Mouse (Mus musculus) right cerebral cortex, postnatal 10 days (tissue): Measurements from ENCODE around the gene Bscl2.

Experiments
- DNase-seq, 2 experiments: peaks; one replicate each; pipeline ENCODE4 v3.0.0; 2021; ENCODE audit warnings: low spot score in 2 of 2

Gene Bscl2

DNA sequence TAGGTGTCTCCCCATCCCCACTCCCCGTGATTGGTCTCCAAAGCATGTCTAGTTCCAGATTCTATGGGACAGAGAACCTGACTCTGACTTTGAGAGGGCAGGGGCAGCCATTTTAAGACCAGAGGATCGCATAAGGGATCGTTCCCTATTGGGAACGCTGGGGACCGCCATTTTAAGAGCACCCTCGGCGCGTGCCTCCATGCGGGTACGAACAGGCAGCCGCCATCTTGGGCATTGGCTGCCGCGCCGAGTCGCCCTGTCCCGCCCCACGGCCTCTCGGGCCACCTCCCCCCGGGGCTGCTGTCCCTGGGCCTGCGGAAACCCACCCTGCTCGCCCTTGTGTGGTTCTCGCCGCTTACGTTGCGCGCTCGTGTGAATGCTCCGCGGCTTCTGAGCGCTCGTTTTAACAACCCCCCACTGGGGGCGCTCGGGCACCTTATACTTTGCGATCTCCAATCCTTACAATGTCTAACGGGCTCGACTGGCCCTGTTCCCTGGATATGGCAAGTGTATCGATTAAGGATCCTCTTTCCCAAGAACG lies at the start of gene Bscl2:
Bscl2 (plus strand) TSS at position 217 of the 541 bp plus-strand sequence.
- DNase-seq, result peak; percentile 92 to 93

DNA sequence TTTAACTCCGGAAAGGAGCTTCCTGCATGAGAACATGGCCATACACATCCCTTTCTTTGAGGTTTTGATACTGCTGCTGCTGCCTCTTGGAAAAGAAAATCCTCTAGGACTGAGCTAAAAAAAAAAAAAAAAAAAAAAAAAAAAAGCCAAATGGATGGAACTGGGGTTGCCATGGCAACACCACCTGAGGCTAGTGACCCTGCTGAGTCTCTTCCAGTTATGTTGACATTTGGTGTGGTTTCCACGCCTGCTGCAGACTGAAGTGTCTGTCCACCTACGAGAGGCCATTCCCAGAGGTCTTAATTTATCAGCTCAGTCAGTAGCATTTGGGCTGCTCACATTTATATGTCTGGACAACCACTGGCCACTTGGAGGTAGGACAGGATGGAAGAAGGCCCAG lies 48.7 kb upstream of the Bscl2 start:
- no peak for DNase-seq

DNA sequence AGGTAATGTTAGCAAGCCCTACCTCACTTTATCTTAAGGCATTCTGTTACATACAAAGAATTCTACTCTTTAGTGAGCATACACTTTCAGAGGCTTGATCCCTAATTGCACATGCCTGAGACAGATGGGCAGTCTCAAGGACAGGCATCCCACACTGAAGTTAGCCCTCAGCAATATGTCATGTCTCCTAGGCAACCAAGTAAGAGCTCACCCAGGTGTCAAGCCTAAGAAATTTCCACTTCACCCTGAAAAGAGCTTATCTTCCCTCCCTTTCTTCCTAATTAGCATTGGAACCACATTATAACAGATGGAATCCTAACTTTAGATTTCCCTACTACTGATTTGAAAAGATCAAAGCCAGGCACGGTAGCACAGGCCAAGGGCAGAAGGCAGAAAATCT lies 48.1 kb upstream of the Bscl2 start:
- no peak for DNase-seq

DNA sequence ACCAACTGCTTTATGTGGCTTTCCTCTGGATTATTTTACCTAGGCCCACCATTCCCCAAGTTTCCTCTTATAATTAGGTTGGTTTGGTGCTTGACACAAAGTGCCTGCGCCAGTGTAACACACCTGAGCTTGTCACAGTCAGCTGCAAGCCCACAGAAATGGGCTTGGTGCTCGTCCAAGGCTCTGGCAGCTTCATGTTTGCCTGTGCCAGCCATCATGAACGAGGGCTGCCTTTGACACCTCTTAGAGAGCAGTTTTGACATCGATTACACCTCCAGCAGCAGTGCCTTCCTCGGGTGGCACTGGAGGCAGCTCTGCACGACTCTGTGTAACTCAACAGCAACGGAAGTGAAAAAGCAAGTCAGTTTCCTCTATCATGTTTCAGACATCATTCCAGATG lies 47.1 kb upstream of the Bscl2 start:
- DNase-seq, result peak in 1 of 2 experiments; percentile 59

DNA sequence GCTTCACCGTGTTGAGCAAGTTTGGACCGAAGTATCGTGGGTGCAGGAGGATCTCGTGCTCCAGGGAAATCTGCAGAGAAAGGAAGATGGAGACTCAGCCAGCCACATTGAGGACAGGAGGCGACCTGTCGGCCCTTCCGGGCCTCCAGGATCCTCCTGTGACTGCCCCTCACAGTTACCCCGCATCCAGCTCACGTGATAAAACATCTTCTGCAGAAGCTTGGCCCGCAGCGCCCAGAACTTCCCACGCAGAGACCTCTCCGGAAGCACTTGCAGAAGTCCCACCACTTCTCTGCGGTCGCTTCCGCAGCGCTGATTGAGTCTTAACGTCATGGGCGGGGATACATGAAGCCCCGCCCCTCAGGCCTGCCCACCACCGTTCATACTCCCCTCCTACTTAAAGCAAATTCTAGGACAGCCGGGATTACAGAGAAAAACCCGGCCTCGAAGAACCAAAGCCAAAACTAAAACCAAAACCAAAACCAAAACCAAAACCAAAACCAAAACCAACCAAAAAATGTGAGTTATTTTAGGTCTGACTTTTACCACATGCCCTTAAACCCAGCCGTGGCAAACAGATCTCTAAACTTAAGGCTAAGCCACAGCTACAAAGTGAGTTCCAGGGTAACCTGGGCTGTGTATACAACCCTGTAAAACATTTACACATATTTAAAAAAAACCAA lies 38.9 kb upstream of the Bscl2 start, which contains the start of gene Polr2g:
Polr2g (minus strand) TSS at position 314 of the 683 bp plus-strand sequence.
- peak; percentile 95 to 96 for DNase-seq

DNA sequence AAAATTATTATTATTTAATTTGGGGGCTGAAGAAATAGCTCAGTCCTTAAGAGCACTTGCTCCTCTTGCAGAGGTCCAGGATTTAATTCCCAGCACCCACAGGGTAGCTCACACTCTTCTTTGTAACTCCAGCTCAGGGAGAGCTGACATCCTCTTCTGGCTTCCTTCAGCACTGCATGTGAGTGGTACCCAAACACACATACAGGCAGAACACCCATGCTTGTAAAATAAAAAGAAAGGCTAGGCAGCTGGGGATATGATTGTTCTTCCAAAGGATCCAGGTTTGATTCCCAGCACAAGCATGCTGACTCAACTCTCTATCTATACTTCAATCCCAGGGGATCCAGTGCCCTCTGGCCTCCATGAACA lies 38.3 kb upstream of the Bscl2 start:
- DNase-seq, result no peak

DNA sequence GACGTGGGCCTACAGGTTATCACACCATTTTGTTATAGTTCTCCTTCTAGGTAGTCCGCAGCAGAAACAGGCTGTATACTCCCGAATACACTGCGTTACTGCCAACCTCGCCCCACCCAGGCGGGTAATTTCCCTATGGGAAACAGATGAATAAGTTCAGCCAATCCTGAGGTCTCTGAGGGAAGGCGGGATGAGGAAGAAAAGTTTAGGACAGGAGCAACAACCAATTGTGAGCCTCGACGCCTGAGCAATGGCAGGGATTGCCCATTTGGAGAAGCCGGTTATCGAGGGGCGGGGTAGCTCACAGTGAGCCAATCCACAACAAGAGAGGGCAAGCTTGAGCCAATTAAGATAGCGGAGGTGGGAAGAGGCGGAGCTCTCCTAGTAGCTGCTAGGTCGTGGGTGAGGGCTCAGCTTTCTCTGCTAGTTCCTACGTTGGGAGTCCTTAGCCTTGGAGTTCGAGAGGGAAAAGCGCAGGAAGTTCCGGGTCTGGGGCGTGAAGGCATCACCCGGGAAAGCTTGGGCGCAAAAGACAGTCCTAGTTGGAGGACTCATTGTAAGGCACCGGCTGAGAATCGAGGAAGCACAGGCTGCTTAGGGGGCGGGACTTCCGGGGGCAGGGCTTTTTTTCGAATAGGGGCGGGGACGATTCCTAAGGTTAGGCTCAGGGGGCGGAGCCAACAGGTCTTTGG lies 35.0 kb upstream of the Bscl2 start, which contains the start of gene Zbtb3:
Zbtb3 (plus strand) TSS at position 426 of the 692 bp plus-strand sequence.
- peak; percentile 97 to 99 for DNase-seq

DNA sequence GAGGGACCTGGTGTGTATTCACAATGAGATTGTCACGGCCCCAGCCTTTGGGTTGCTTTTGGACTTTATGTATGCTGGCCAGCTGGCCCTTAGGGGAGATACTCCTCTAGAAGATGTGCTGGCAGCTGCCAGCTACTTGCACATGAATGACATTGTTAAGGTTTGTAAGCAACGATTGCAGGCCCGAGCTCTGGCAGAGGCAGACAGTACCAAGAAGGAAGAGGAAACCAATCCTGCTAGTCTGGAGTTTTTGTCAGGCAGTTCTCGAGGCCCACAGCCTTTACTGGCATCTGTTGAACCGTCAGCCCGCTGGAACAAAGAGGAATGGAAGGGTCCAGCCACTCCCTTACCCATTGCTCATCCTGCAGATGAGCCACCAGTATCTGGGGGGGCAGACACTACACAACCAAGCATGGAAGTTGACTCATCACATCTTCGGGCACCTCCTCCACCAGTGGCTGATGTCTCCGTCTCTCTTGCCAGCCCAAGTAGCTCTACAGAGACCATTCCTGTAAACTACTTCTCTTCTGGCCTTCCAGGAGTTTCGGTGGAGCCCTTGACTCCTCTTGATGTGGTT lies 34.0 kb upstream of the Bscl2 start:
- DNase-seq, result no peak

DNA sequence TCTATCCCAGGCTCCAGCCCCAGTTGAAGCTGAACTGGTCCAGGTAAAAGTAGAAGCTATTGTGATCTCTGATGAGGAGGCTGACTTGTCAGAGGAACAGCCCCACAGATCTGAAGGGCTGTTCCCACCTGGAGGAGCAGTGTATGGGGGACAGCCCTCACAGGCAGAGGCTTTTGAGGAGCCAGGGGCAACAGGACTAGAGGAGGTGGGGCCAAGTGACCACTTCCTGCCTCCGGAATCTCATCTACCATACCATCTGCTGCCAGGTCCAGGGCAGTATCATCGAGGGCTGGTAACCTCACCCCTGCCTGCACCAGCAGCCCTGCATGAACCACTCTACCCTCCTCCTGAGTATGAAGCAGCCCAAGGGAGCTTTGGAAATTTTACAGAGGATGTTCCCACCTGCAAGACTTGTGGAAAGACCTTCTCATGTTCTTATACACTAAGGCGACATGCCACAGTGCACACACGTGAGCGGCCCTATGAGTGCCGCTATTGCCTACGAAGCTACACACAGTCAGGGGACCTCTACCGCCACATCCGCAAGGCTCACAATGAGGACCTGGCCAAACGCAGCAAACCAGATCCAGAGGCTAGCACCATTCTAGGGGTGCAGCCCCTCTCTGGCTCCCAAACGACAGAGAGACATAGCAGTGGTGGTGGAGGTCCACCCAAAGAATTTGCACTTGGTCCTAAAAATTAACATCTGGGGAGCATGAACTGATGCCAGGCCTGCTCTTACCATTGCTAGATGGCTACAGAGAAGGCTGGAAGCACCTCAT lies 33.2 kb upstream of the Bscl2 start:
- no peak for DNase-seq

DNA sequence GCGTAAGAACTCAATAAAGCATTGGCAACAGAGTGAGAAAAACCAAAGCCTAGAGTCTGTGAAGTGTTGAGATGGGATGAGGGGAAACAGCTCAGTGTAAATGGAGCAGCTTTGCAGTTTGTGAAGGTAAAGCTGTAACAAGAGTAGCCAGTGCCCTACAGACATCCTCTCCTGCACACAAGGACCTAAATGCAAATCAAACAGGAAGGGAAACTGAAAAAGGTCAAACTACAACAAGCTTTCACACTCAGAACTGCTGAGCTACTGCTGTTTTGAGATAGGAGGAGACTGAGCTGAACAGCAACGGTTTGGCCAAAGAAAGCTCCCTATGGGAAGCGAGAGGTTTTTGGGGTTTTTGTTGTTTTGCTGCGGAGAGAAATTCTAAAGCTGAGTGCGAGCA lies 30.5 kb upstream of the Bscl2 start:
- DNase-seq, result no peak

DNA sequence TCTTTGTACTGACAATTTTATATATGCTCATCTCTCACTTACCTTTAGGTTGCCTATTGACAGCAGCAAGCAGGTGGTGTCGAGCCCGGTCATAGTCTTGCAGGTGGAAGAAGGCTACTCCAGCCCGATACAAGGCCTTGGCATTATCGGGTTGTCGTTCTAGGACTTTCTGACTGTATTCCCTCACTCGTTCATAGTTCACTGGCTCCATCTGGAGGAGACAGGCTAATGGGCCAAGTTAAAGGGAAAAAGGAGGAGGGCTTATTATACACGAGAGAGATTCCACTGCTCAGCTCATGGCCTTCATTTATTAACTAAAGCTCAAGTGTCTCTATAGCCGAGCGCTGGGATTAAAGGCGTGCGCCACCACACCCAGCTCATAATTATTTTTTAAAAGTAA lies 21.5 kb upstream of the Bscl2 start:
- no peak for DNase-seq

DNA sequence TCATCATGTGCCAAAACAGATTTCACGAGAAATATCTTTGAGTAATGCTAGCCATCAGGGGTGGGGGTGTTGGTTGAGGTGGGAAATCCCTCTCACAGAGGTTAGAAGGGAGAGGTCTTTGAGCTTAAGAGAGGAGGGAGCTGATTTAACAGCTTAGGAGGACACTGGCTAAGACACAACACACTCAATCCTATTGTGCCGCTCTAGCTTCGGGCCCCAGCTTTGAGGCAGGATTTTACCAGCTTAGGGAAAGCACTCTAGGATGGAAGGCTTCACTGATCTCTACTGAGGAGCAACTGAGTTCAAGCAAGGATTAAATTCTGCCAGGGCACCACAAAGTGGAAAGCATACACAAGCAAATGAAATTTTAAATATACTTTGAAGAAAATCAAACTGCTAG lies 20.3 kb upstream of the Bscl2 start:
- no peak for DNase-seq

DNA sequence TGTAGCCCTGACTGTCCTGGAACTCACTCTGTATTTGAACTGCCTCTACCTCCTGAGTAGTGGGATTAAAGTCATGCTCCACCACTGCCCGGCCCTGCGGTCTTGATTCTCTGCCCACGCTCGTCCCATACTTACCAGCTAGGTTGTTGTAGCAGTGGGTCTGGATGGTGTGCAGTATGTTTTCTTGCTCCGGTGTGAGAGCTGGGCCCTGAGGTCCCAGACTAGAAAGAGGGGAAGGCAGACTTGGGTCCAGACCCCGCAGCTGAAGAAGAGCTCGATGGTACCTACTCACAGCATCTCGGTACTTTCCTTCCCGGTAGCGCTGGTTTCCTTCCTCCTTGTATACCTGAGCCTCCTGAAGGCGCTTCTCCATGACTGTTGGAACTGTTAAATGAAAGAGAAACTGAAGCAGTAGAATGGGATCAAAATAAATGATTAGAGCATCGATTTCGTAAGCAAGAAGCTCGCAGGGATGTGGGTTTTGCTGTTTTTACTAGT lies 18.9 kb upstream of the Bscl2 start:
- DNase-seq, result no peak

DNA sequence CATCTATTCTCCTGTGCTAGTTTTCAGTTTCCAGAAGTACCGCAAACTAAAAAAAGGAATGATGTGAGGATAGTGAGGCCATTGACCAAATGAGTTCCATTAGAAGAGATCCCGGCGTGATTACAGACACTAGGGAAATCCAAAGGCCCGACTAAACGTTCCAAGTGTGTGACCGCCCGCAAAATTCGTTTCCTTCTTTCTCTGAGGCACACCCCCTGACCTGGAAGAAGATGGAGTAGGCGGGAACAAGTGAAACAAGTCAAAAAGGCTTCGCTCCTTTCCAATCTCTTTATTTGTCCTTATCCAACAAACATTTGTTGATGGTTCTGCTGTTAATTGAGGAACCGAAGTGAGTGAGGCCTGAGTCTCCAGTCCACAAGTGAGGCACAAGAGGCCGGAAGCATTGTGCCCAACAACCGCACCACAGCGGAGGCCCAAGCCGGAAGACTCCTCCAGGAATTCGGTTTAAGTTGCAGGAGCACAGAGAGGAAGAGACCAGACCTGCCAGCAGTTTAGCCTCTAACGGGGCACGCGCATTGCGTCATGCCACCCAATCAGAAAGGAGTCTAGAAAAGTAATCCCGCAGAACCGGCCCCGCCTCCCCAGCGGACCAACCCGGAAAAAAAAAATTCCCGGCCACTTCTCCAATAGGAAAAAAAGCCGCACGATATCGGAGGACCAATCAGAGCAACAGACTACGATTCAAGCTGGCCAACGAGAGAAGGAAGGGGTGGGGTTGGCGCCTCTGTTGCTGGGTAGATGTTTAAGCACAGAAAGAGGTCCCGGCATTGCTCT lies 18.3 kb upstream of the Bscl2 start, which contains the start of gene Ttc9c:
Ttc9c (minus strand) TSS at position 533 of the 795 bp plus-strand sequence.
- DNase-seq, result peak; percentile 98 to 99

DNA sequence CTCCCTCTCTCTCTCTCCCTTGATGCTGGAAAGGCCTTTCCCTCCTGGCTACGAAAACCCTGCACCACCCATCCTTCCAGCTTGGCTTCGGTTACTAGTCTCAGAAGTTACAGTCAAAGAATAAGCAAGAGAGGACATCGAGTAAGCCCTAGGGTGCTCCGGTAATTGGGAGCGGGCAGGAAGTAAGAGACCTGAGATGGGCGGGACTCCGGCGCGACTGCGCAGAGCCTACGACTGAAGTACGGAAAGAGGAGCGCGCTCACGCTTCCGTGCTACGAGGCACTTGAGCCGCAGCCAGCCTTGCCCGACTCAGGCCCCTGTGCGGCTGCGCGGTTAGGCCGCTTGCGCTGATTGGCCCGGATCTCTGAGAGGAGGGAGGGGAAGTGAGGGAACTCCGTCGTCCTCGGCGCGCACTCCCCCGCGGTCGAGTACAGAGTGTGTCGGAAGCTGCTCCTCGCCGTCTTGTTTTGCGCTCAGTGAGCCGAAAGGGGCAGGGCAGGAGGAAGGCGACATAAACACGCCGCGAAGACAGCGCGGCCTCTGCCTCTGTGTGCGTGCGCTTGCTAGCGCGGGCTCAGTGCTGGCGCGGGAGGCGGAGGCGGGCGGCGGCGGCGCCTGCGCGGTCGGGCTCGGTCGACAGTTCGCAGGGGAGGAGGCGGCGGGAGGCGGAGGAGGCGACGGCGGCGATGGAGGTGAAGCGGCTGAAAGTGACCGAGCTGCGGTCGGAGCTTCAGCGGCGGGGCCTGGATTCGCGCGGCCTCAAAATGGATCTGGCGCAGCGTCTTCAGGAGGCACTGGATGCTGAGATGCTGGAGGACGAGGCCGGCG lies 17.5 kb upstream of the Bscl2 start, which contains the start of gene Hnrnpul2:
Hnrnpul2 (plus strand) TSS at position 415 of the 828 bp plus-strand sequence.
- DNase-seq, result peak; percentile 99

DNA sequence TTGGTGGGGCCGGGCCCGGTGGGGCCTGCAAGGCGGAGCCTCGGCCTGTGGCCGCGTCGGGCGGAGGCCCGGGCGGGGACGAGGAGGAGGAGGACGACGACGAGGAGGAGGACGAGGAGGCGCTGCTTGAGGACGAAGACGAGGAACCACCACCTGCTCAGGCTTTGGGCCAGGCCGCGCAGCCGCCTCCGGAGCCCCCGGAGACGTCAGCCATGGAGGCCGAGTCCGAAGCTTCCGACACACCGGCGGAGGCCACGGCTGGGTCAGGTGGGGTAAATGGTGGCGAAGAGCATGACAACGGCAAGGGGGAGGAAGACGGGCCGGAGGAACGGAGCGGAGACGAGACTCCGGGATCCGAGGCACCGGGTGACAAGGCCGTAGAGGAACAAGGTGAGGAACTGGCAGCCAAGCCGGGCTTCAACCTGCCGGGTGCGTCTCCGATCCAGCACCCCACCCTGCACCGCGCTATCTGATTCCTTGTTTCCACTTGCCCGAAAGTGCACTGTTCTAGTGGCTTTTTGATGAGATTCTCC lies 16.8 kb upstream of the Bscl2 start:
- peak; percentile 55 to 62 for DNase-seq

DNA sequence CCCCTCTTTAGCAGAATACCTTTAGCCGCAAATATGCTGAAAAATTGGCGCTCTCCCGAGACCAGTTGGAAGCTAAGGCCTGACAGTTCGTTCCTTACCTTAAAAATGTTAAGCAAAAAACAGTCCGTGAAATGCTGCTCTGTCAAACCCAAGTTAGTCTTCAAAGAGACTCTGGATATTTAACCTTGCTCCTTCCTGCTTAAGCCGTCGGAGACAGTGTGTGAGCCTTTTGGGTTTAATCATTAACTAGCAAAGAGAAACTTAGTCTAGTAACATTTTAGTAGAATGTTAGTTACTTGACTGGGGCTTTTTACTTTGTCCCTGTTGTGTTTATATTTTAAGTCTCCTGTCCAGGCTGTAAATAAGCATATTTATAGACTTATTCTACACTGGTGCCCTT lies 16.1 kb upstream of the Bscl2 start:
- DNase-seq, result no peak

DNA sequence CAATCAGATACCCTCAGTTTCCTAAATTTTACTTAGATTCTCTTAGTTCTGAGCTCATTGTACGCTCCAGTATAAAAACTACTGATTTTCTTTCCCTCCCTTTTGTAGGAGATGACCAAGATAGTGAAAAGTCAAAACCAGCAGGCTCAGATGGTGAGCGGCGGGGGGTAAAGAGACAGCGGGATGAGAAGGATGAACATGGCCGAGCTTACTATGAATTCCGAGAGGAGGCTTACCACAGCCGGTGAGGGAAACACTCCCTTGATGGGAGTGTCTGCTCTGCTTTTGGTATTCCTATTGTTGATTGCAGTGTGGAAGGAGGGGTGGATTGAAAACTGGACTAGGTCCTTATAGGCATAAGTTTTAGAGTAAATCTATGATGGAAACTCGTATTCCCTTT lies 14.6 kb upstream of the Bscl2 start:
- DNase-seq, result no peak

DNA sequence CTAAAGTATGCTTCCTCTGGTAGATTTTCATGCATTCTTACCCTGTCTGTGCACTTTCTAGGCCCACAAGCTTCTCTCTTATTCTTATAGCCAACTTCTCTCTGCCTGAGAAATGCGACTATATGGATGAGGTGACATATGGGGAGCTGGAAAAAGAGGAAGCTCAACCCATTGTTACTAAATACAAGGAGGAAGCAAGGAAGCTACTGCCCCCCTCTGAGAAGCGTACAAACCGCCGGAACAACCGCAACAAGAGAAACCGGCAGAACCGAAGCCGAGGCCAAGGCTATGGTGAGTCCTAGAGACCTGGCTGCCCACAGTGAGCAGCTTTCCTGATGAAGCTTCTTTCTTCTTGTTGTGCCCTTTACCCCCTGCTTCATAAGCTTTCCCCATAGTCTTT lies 7.6 kb upstream of the Bscl2 start, which contains the start of gene AC129217.1:
AC129217.1 (plus strand) TSS at position 114 of the 400 bp plus-strand sequence.
- DNase-seq, result no peak
